In the genomic region with DNA sequence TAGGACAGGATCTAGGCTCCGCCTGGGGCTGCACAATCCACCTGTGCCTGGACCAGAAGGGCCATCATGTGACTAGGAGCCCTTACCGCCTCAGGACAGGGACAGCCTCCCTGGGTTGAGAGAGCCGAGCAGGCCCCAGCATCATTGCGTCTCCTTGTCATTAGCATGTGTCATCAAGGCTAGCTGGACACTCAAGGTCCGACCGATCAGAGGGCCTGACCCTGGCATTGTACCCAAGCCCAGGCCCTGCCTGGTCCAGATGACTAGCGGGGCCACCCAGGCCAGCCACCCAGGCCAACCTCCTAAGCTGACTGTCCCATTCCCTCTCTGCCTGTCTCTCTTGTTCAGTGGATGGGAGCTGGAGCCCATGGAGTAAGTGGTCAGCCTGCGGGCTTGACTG, we compare ENCODE assay signal across 23 mouse cellular contexts. TPM values are rescaled to one million over a fixed set of nuclear protein-coding genes. Genes with fewer than 3 reads are reported as not detected.
DNase-seq lines count a peak whose midpoint lies in the region; ATAC-seq lines count a peak whose summit lies in the region.
"Had no signal": no experiment of that assay in that cellular context is flagged by ENCODE, and none has a peak within 500 bp of the region (broad histone marks: within the 10 kb centered on the region; RNA-seq: fewer than 3 reads in every experiment).

No protein-coding gene starts in this region.

- H3K36me3 ChIP-seq in forebrain, embryonic 10.5 days (replicated peaks): 0 out of 2 replicates have a peak, but pooled peaks cover 3% of the 10 kb centered on the region
- 0 out of 2 replicates have a peak, but pooled peaks cover 21% of the 10 kb centered on the region for H3K36me3 ChIP-seq in forebrain, embryonic 13.5 days (ENCODE audit: poor library complexity, severe bottlenecking)
- peaks cover 12% of the 10 kb centered on the region for H3K36me3 ChIP-seq in midbrain, embryonic 10.5 days
- no peaks in the 10 kb centered on the region for H3K36me3 ChIP-seq in midbrain, embryonic 11.5 days (ENCODE audit: control insufficient read depth, insufficient read depth, low read length)
- H3K36me3 ChIP-seq: forebrain, embryonic 15.5 days; heart, embryonic 12.5 days; heart, embryonic 15.5 days had no signal

- H3K9me3 ChIP-seq in forebrain, embryonic 10.5 days: no peaks in the 10 kb centered on the region
- H3K9me3 ChIP-seq in forebrain, embryonic 13.5 days (replicated peaks): no peaks in the 10 kb centered on the region
- no peaks in the 10 kb centered on the region for H3K9me3 ChIP-seq in midbrain, embryonic 10.5 days (replicated peaks)
- no peaks in the 10 kb centered on the region for H3K9me3 ChIP-seq in midbrain, embryonic 11.5 days (ENCODE audit: control insufficient read depth, low read length)
- H3K9me3 ChIP-seq: forebrain, embryonic 15.5 days; heart, embryonic 12.5 days; heart, embryonic 15.5 days had no signal

- DNase-seq in adrenal gland, adult 2 months: peak; percentile 63
- no peak for DNase-seq in adrenal gland, adult 18-20 months (ENCODE audit: low spot score in 2 of 2)
- no peak for DNase-seq in forebrain, embryonic 10.5 days (ENCODE audit: extremely low spot score, low spot score)
- DNase-seq in midbrain, embryonic 10.5 days (ENCODE audit: low spot score): no peak
- no peak for DNase-seq in midbrain, embryonic 11.5 days (ENCODE audit: low spot score, missing footprints)
- DNase-seq in spleen, adult 12 weeks (ENCODE audit: low spot score): no peak
- DNase-seq: cerebellum, adult 11 months; cerebellum, adult 9-11 months; cerebellum, postnatal 25 days; embryo, embryonic 11 days; gastrocnemius, postnatal 25 days; heart, adult 18-20 months; heart, postnatal 10 days; heart, postnatal 36 days; kidney, adult 18-20 months had no signal

- no peak overlapping the region for H3K4me2 ChIP-seq in forebrain, embryonic 13.5 days
- no peak overlapping the region for H3K4me2 ChIP-seq in midbrain, embryonic 11.5 days
- H3K4me2 ChIP-seq: forebrain, embryonic 15.5 days; heart, embryonic 12.5 days; heart, embryonic 15.5 days had no signal

- H3K4me1 ChIP-seq in forebrain, embryonic 10.5 days: peaks cover 69% of the 10 kb centered on the region
- peaks cover 28% of the 10 kb centered on the region for H3K4me1 ChIP-seq in forebrain, embryonic 13.5 days
- peaks cover 55% of the 10 kb centered on the region for H3K4me1 ChIP-seq in midbrain, embryonic 10.5 days
- peaks cover 22% of the 10 kb centered on the region for H3K4me1 ChIP-seq in midbrain, embryonic 11.5 days (ENCODE audit: control insufficient read depth, insufficient read depth, low read length)

- no peak overlapping the region for H3K9ac ChIP-seq in forebrain, embryonic 13.5 days
- no peak overlapping the region for H3K9ac ChIP-seq in midbrain, embryonic 11.5 days (ENCODE audit: low read length)
- H3K9ac ChIP-seq: forebrain, embryonic 15.5 days; heart, embryonic 12.5 days; heart, embryonic 15.5 days had no signal

- H3K27me3 ChIP-seq in forebrain, embryonic 10.5 days (ENCODE audit: poor library complexity, severe bottlenecking): peaks cover 93% of the 10 kb centered on the region
- no peaks in the 10 kb centered on the region for H3K27me3 ChIP-seq in forebrain, embryonic 13.5 days
- H3K27me3 ChIP-seq in midbrain, embryonic 10.5 days (ENCODE audit: low read depth, poor library complexity, severe bottlenecking): peaks cover 86% of the 10 kb centered on the region
- H3K27me3 ChIP-seq in midbrain, embryonic 11.5 days (ENCODE audit: control insufficient read depth, insufficient read depth, low read length): peaks cover 2% of the 10 kb centered on the region; the same call in 1 of the 2 replicates
- H3K27me3 ChIP-seq: forebrain, embryonic 15.5 days had no signal

- H3K4me3 ChIP-seq in forebrain, embryonic 10.5 days: no peak overlapping the region
- H3K4me3 ChIP-seq in forebrain, embryonic 13.5 days: no peak overlapping the region
- H3K4me3 ChIP-seq in midbrain, embryonic 10.5 days: no peak overlapping the region
- no peak overlapping the region for H3K4me3 ChIP-seq in midbrain, embryonic 11.5 days (ENCODE audit: low read depth, low read length)
- H3K4me3 ChIP-seq: forebrain, embryonic 15.5 days; heart, embryonic 12.5 days; heart, embryonic 15.5 days had no signal

- no peak for ATAC-seq in forebrain, embryonic 13.5 days
- no peak for ATAC-seq in midbrain, embryonic 11.5 days (ENCODE audit: low FRiP score)
- ATAC-seq: forebrain, embryonic 15.5 days; hindbrain, embryonic 16.5 days; inflammation-experienced regulatory T-cells, adult 6 months; intestine, embryonic 16.5 days had no signal

- peak overlapping the region; percentile 3 for H3K27ac ChIP-seq in forebrain, embryonic 10.5 days
- H3K27ac ChIP-seq in forebrain, embryonic 13.5 days: no peak overlapping the region
- peak overlapping the region; percentile 57; the same call in 1 of the 2 replicates for H3K27ac ChIP-seq in midbrain, embryonic 10.5 days (replicated peaks)
- H3K27ac ChIP-seq in midbrain, embryonic 11.5 days (ENCODE audit: low read depth, low read length): no peak overlapping the region
- H3K27ac ChIP-seq: forebrain, embryonic 15.5 days; heart, embryonic 15.5 days had no signal

- WGBS in forebrain, embryonic 10.5 days: 88% methylated on average over 8 of the region's 8 CpGs
- WGBS in forebrain, embryonic 13.5 days: 87% methylated on average over 8 of the region's 8 CpGs
- WGBS in midbrain, embryonic 10.5 days: 84% methylated on average over 8 of the region's 8 CpGs
- WGBS in midbrain, embryonic 11.5 days: 76% methylated on average over 8 of the region's 8 CpGs

RNA-seq across cellular contexts. Expression of a gene that starts 23.6 kb away (rescaled TPM):
- 1 to 10 TPM; 1.2 to 2.5 TPM for total RNA-seq in adrenal gland, adult 2 months (2021)
- 1.7 and 1.9 TPM in 2 replicates for polyA plus RNA-seq in adrenal gland, adult 2 months (2012; rRNA removed)
- total RNA-seq in adrenal gland, adult 18-20 months (2021): 1 to 10 TPM; 1.1 to 2.6 TPM
- polyA plus RNA-seq in forebrain, embryonic 10.5 days (2016; fragmentation: Nextera tagmentation; extraction: Ambion mirVana): 0.58 TPM in 2 replicates
- polyA plus RNA-seq in forebrain, embryonic 13.5 days (2015; fragmentation: Nextera tagmentation; extraction: Ambion mirVana): 0.48 and 0.59 TPM in 2 replicates
- 1.1 and 1.4 TPM in 2 replicates for polyA plus RNA-seq in midbrain, embryonic 10.5 days (2016; fragmentation: Nextera tagmentation; extraction: Ambion mirVana)
- 0.94 and 0.95 TPM in 2 replicates for polyA plus RNA-seq in midbrain, embryonic 11.5 days (2014; fragmentation: Nextera tagmentation; extraction: Ambion mirVana)
- total RNA-seq: MEL had no signal

RNA-seq across cellular contexts. Expression of a gene that starts 48.4 kb away (rescaled TPM):
- total RNA-seq in adrenal gland, adult 2 months (2021): 1 to 10 TPM; 7.2 to 9.1 TPM
- polyA plus RNA-seq in adrenal gland, adult 2 months (2012; rRNA removed): 26.5 and 27.9 TPM in 2 replicates
- 1 to 10 TPM; 7.4 to 9.1 TPM for total RNA-seq in adrenal gland, adult 18-20 months (2021)
- 2.4 TPM in 2 replicates for polyA plus RNA-seq in forebrain, embryonic 10.5 days (2016; fragmentation: Nextera tagmentation; extraction: Ambion mirVana)
- polyA plus RNA-seq in forebrain, embryonic 13.5 days (2015; fragmentation: Nextera tagmentation; extraction: Ambion mirVana): 7.2 and 7.5 TPM in 2 replicates
- 2.8 TPM in 2 replicates for polyA plus RNA-seq in midbrain, embryonic 10.5 days (2016; fragmentation: Nextera tagmentation; extraction: Ambion mirVana)
- polyA plus RNA-seq in midbrain, embryonic 11.5 days (2014; fragmentation: Nextera tagmentation; extraction: Ambion mirVana): 2.2 and 2.9 TPM in 2 replicates
- total RNA-seq: MEL had no signal

Comparison
In these comparisons a context has a peak if more than half of its experiments do, and no peak if none do; other contexts are left out.
1. H3K27ac ChIP-seq: peak in forebrain, embryonic 10.5 days (single experiment) and midbrain, embryonic 10.5 days (single experiment); none in forebrain, embryonic 13.5 days (single experiment) and midbrain, embryonic 11.5 days (single experiment).